Mouse (Mus musculus) limb, embryonic 11.5 days (tissue): ENCODE results near the gene Mon1a. TPM values are rescaled to one million over a fixed set of nuclear protein-coding genes. Genes with fewer than 3 reads are reported as not detected.

Experiments
- ATAC-seq: fragments of 200-750 bp; cut with Nextera tagmentation; 2 replicates; pipeline ENCODE4 v1.8.0; 2017; ENCODE audit warnings: low read depth; ENCODE audit not compliant: insufficient number of reproducible peaks, low FRiP score, low TSS enrichment
- DNase-seq: peaks from one replicate; pipeline ENCODE4 v3.0.0-alpha.2; 2015; ENCODE audit warnings: low spot score
- H3K27ac ChIP-seq: fragments of 300-500 bp; sonication (generic); replicated peaks from 2 replicates; pipeline ENCODE4 v1.5.1; 2014; ENCODE audit warnings: low read depth, mild to moderate bottlenecking, low read length
- H3K27me3 ChIP-seq: fragments of 300-500 bp; sonication (generic); 2 replicates; pipeline ENCODE4 v1.6.1; 2014; ENCODE audit warnings: mild to moderate bottlenecking, low read length, mixed read lengths; ENCODE audit not compliant: control insufficient read depth, insufficient read depth
- H3K36me3 ChIP-seq: fragments of 300-500 bp; sonication (generic); 2 replicates; pipeline ENCODE4 v1.6.1; 2014; ENCODE audit warnings: mild to moderate bottlenecking, low read length, moderate library complexity, mixed read lengths; ENCODE audit not compliant: control insufficient read depth, insufficient read depth
- H3K4me1 ChIP-seq: fragments of 300-500 bp; sonication (generic); 2 replicates; pipeline ENCODE4 v1.6.1; 2014; ENCODE audit warnings: low read length, mixed read lengths; ENCODE audit not compliant: control insufficient read depth, insufficient read depth
- H3K4me2 ChIP-seq: fragments of 300-500 bp; sonication (generic); 2 replicates; pipeline ENCODE4 v1.6.1; 2014; ENCODE audit warnings: low read depth, mild to moderate bottlenecking, moderate library complexity; ENCODE audit not compliant: severe bottlenecking
- H3K4me3 ChIP-seq: fragments of 300-500 bp; sonication (generic); 2 replicates; pipeline ENCODE4 v1.5.1; 2014; ENCODE audit warnings: low read depth, low read length
- H3K9ac ChIP-seq: fragments of 300-500 bp; sonication (generic); 2 replicates; pipeline ENCODE4 v1.6.1; 2014; ENCODE audit warnings: mild to moderate bottlenecking, low read length
- H3K9me3 ChIP-seq: fragments of 300-500 bp; sonication (generic); 2 replicates; pipeline ENCODE4 v1.6.1; 2016; ENCODE audit warnings: low read length; ENCODE audit not compliant: control insufficient read depth
- WGBS: fragments of 180-500 bp; shearing (Covaris S2); extraction: QIAGEN DNeasy Blood & Tissue Kit; methylation state at CpG from one replicate; pipeline ENCODE4 v1.1.7; 2014; 5-methylcytosine and 5-hydroxymethylcytosine counted together
- polyA plus RNA-seq: library from polyadenylated mRNA; unstranded; fragments of >200 nt; fragmentation: Nextera tagmentation; extraction: Ambion mirVana; gene quantifications from 2 replicates; pipeline ENCODE4 v1.2.1, GENCODE M21; 2014

Mon1a gene
- polyA plus RNA-seq, 1 experiment from 2014 or later, result 12.4 TPM

DNA sequence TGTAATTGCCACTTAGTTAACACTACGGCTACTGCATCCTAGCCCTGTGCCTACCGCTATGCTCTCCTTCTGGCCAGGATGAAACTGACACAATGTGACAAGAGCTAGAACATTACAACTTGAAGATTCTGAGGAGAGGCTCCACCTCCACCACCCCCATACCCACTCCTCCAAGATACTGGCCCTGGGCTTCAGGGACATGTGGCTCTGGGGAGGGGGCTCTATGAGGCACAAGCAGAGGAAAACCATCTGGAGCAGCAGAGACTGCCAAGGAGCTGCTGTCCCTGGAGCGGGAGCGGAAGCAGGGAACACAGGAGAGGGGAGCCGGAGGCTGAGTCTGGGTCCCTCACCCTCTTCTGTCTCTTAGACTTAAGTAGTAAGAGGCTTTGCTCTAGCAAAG lies 39.8 kb downstream of the Mon1a start:
- no peaks in the 10 kb centered on the region for H3K36me3 ChIP-seq
- H3K4me1 ChIP-seq, result no peaks in the 10 kb centered on the region
- no peak overlapping the region for H3K4me2 ChIP-seq
- no peaks in the 10 kb centered on the region for H3K27me3 ChIP-seq
- ATAC-seq (no peak), DNase-seq (no peak)
- no peak overlapping the region for H3K4me3 ChIP-seq
- no peaks in the 10 kb centered on the region for H3K9me3 ChIP-seq
- H3K9ac ChIP-seq, result no peak overlapping the region
- 71% methylated on average over 5 of the region's 5 CpGs for WGBS
- no peak overlapping the region for H3K27ac ChIP-seq

DNA sequence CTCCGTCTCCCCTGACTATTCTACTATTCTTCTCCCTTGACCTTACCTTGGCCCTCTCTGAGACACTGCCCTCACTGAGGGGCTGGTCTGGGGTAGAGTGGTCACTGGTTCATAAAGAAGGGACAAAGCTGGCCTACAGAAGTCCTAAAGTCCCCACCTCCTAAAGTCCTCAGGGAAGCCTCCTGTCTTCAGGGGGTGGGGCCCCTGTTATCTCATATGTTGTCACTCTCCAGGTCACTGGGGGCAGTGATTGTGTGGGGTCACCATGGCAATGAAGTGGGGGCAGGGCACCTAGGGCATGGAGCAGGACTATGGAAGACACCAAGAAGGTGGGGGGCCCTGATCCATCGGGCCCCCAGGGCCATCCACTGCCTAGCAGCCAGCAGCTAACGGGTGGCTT lies 40.2 kb downstream of the Mon1a start, which contains the start of gene Actl11:
Gene Actl11 (plus strand): TSS at position 301 of the 400 bp plus-strand sequence.
- Histone ChIP-seq H3K4me2 (no peak within 1 kb of the TSS), H3K36me3 (no peaks in the 10 kb centered on the region), H3K4me3 (no peak within 1 kb of the TSS), H3K9me3 (no peaks in the 10 kb centered on the region), H3K27me3 (no peaks in the 10 kb centered on the region), H3K4me1 (no peaks in the 10 kb centered on the region), H3K9ac (no peak within 1 kb of the TSS), H3K27ac (no peak within 1 kb of the TSS)
- 81% methylated on average over 3 of the region's 3 CpGs for WGBS
- ATAC-seq (no peak), DNase-seq (no peak)

GRCm38 (mm10) chr9:107932221-107932620 lies 44.3 kb downstream of the Mon1a start:
- Histone ChIP-seq H3K9ac (no peak overlapping the region), H3K9me3 (no peaks in the 10 kb centered on the region), H3K27me3 (0 out of 2 replicates have a peak, but pooled peaks cover 2% of the 10 kb centered on the region), H3K27ac (no peak overlapping the region), H3K36me3 (no peaks in the 10 kb centered on the region), H3K4me1 (peaks cover 8% of the 10 kb centered on the region), H3K4me3 (no peak overlapping the region), H3K4me2 (no peak overlapping the region)
- ATAC-seq (no peak), DNase-seq (no peak)
- 70% methylated on average over 4 of the region's 4 CpGs for WGBS

- no peak for ATAC-seq
- 87% methylated on average over 11 of the region's 11 CpGs for WGBS
- Histone ChIP-seq H3K27ac (no peak overlapping the region), H3K27me3 (0 out of 2 replicates have a peak, but pooled peaks cover 2% of the 10 kb centered on the region), H3K4me3 (no peak overlapping the region), H3K9ac (no peak overlapping the region), H3K9me3 (no peaks in the 10 kb centered on the region), H3K36me3 (no peaks in the 10 kb centered on the region), H3K4me2 (no peak overlapping the region), H3K4me1 (peaks cover 8% of the 10 kb centered on the region)
- no peak for DNase-seq
These were observed 46.2 kb downstream of the Mon1a start for GRCm38 (mm10) chr9:107934146-107934545.

- Histone ChIP-seq H3K27ac (no peak within 1 kb of the TSS), H3K4me1 (peaks cover 8% of the 10 kb centered on the region), H3K36me3 (no peaks in the 10 kb centered on the region), H3K27me3 (0 out of 2 replicates have a peak, but pooled peaks cover 2% of the 10 kb centered on the region), H3K4me2 (peak within 1 kb of the TSS; percentile 95), H3K9me3 (no peaks in the 10 kb centered on the region), H3K4me3 (peak within 1 kb of the TSS; percentile 53), H3K9ac (peak within 1 kb of the TSS; percentile 61)
- DNase-seq (no peak), ATAC-seq (no peak)
- 6% methylated on average over 3 of the region's 3 CpGs for WGBS
These were observed 47.4 kb downstream of the Mon1a start, which contains the start of gene Camkv for GRCm38 (mm10) chr9:107935374-107935773. Gene Camkv, plus strand, starts transcription at chr9:107935674.

DNA sequence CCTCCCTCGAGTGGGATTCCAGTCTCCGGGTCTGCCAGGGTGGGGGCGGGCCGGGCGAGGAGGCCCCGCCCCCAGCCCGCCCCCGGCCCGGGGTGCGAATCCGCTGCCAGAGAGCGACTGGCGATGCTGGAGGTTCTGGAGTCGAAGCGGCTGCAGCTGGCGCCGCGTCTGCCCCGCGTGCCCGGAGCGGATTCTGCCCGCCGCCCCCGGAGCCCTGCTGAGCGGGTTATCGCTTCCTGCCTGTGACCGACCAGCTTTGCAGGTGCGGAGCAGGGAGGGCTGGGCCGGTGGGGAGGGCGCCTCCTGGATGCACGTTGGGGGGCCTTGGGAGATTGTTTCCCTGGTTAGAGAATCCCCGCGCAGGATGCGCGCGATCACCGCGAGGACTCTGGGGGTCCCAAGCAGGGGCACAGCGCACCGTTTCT lies 47.9 kb downstream of the Mon1a start:
- Histone ChIP-seq H3K27me3 (0 out of 2 replicates have a peak, but pooled peaks cover 2% of the 10 kb centered on the region), H3K4me2 (peak overlapping the region; percentile 95), H3K9ac (peak overlapping the region; percentile 61), H3K9me3 (no peaks in the 10 kb centered on the region), H3K4me3 (peak overlapping the region; percentile 53), H3K4me1 (peaks cover 8% of the 10 kb centered on the region), H3K27ac (no peak overlapping the region), H3K36me3 (no peaks in the 10 kb centered on the region)
- ATAC-seq (peak; percentile 40), DNase-seq (peak; percentile 74)
- under 1% methylated on average over 41 of the region's 41 CpGs for WGBS

DNA sequence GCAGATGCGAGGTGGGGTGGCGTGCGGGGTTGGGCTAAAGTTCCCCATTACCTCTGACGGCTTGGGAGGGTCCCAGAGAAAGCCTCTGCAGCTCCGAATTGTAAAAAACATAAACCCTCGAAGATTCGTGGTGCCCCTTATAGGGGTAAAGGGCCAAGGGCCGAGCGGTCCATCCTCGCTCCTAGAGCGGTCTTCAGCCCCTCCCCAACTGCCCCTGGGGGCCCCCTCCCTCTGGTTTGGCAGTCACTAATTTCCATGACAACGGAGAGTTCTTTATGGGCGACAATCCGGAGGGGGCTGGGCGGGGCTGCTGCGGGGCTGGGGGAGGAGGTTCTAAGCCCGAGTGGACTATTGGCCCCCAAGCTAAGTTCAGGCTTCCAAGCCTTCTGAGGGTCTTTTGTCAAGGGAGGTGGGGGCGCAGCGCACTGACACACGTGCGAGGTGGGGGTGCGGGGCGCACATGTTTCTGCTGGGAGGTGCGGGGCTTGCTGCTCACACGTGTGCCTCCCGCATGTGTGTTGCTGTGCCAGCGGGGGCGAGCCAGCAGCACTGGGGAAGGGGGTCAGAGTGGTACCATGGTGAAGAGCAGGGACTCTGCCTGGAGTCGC lies 48.4 kb downstream of the Mon1a start:
- Histone ChIP-seq H3K9ac (peak overlapping the region; percentile 61), H3K9me3 (no peaks in the 10 kb centered on the region), H3K27me3 (0 out of 2 replicates have a peak, but pooled peaks cover 2% of the 10 kb centered on the region), H3K4me3 (peak overlapping the region; percentile 53), H3K4me2 (peak overlapping the region; percentile 95), H3K27ac (no peak overlapping the region), H3K4me1 (peaks cover 8% of the 10 kb centered on the region), H3K36me3 (no peaks in the 10 kb centered on the region)
- ATAC-seq (peak; percentile 36), DNase-seq (peak; percentile 36)
- under 1% methylated on average over 29 of the region's 29 CpGs for WGBS

- peak overlapping the region; percentile 53 for H3K4me3 ChIP-seq
- H3K36me3 ChIP-seq, result no peaks in the 10 kb centered on the region
- H3K9ac ChIP-seq, result no peak overlapping the region
- peak; percentile 28 for DNase-seq
- 0 out of 2 replicates have a peak, but pooled peaks cover 2% of the 10 kb centered on the region for H3K27me3 ChIP-seq
- 5% methylated on average over 3 of the region's 3 CpGs for WGBS
- ATAC-seq, result no peak
- H3K4me1 ChIP-seq, result peaks cover 8% of the 10 kb centered on the region
- no peaks in the 10 kb centered on the region for H3K9me3 ChIP-seq
- peak overlapping the region; percentile 95 for H3K4me2 ChIP-seq
- no peak overlapping the region for H3K27ac ChIP-seq
These were observed 48.9 kb downstream of the Mon1a start for GRCm38 (mm10) chr9:107936831-107937230.
